Mouse (Mus musculus): ENCODE results near the gene Ehd3.
A peak's percentile ranks its signal among the peaks of the same experiment; 100 is the strongest.

Gene Ehd3

GRCm38 (mm10) chr17:73803521-73804184 lies at the start of gene Ehd3:
Gene Ehd3 (plus strand): TSS chr17:73804134.
- no peak for DNase-seq

- DNase-seq, result peak; percentile 68
These were observed 33.0 kb upstream of the Ehd3 start for GRCm38 (mm10) chr17:73770964-73771363.

- peak; percentile 50 for DNase-seq
These were observed 17.2 kb upstream of the Ehd3 start for GRCm38 (mm10) chr17:73786642-73787311.

- peak; percentile 29 for DNase-seq
These were observed 13.5 kb upstream of the Ehd3 start for GRCm38 (mm10) chr17:73790284-73791020.

GRCm38 (mm10) chr17:73796789-73797188 lies 7.1 kb upstream of the Ehd3 start:
- DNase-seq, result peak; percentile 55

GRCm38 (mm10) chr17:73797706-73798105 lies 6.2 kb upstream of the Ehd3 start:
- DNase-seq, result no peak

- peak; percentile 95 for DNase-seq
These were observed 798 bp downstream of the Ehd3 start for GRCm38 (mm10) chr17:73804592-73805271.

- no peak for DNase-seq
These were observed 2.4 kb downstream of the Ehd3 start for GRCm38 (mm10) chr17:73806331-73806730.

GRCm38 (mm10) chr17:73807211-73807610 lies 3.3 kb downstream of the Ehd3 start:
- no peak for DNase-seq

GRCm38 (mm10) chr17:73808431-73808830 lies 4.5 kb downstream of the Ehd3 start:
- DNase-seq, result peak; percentile 83

- no peak for DNase-seq
These were observed 6.9 kb downstream of the Ehd3 start for GRCm38 (mm10) chr17:73810801-73811200.

- DNase-seq, result peak; percentile 60
These were observed 7.6 kb downstream of the Ehd3 start for GRCm38 (mm10) chr17:73811566-73811965.

- DNase-seq, result no peak
These were observed 9.2 kb downstream of the Ehd3 start for GRCm38 (mm10) chr17:73813031-73813660.

- DNase-seq, result no peak
These were observed 10.7 kb downstream of the Ehd3 start for GRCm38 (mm10) chr17:73814500-73815190.

- no peak for DNase-seq
These were observed 13.9 kb downstream of the Ehd3 start for GRCm38 (mm10) chr17:73817697-73818380.

- no peak for DNase-seq
These were observed 15.0 kb downstream of the Ehd3 start for GRCm38 (mm10) chr17:73818936-73819335.

- peak; percentile 29 for DNase-seq
These were observed 16.8 kb downstream of the Ehd3 start for GRCm38 (mm10) chr17:73820726-73821125.

- DNase-seq, result no peak
These were observed 18.3 kb downstream of the Ehd3 start for GRCm38 (mm10) chr17:73822255-73822654.

- DNase-seq, result no peak
These were observed 19.4 kb downstream of the Ehd3 start for GRCm38 (mm10) chr17:73823121-73824021.

GRCm38 (mm10) chr17:73824022-73824340 lies 20.0 kb downstream of the Ehd3 start:
- no peak for DNase-seq
